Mouse (Mus musculus) large intestine, adult 2 months (tissue): ENCODE results near the gene Ech1. TPM values are rescaled to one million over a fixed set of nuclear protein-coding genes. Genes with fewer than 3 reads are reported as not detected.

Experiments used
- DNase-seq: peaks from one replicate; pipeline ENCODE4 v3.0.0-alpha.2; 2012; ENCODE audit warnings: low read depth, low spot score
- WGBS: fragments of 180-500 bp; shearing (Covaris S2); methylation state at CpG from one replicate; pipeline ENCODE4 v1.1.7; 2018; 5-methylcytosine and 5-hydroxymethylcytosine counted together
- polyA plus RNA-seq: library from polyadenylated mRNA; depleted of rRNA; stranded (reverse); fragments of >200 nt; gene quantifications from 2 replicates; pipeline ENCODE4 v1.2.3, GENCODE M21; 2012

Ech1 gene
- polyA plus RNA-seq, 1 experiment = 244 TPM

- no peak for DNase-seq
- WGBS = 66% methylated on average over 6 of the region's 6 CpGs
Observed at GRCm38 (mm10) chr7:28817524-28817923, 7.5 kb upstream of the Ech1 start.

- 41% methylated on average over 4 of the region's 4 CpGs for WGBS
- no peak for DNase-seq
Observed at GRCm38 (mm10) chr7:28817957-28818356, 7.1 kb upstream of the Ech1 start.

DNA sequence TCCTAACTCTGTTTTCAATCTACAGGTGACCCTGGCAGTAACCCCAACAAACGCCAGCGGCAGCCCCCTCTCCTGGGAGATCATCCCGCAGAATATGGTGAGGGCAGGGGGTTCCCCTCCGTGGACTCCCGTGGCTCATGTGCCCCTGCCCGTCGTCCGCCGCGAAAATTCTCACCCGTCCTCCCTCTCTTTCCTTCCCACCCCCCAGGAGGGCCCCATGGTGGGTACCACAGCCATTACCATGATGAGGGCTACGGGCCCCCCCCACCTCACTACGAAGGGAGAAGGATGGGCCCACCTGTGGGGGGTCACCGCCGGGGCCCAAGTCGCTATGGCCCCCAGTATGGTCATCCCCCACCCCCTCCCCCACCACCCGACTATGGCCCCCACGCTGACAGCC lies 6.6 kb upstream of the Ech1 start:
- DNase-seq = no peak
- WGBS = 71% methylated on average over 18 of the region's 18 CpGs

DNA sequence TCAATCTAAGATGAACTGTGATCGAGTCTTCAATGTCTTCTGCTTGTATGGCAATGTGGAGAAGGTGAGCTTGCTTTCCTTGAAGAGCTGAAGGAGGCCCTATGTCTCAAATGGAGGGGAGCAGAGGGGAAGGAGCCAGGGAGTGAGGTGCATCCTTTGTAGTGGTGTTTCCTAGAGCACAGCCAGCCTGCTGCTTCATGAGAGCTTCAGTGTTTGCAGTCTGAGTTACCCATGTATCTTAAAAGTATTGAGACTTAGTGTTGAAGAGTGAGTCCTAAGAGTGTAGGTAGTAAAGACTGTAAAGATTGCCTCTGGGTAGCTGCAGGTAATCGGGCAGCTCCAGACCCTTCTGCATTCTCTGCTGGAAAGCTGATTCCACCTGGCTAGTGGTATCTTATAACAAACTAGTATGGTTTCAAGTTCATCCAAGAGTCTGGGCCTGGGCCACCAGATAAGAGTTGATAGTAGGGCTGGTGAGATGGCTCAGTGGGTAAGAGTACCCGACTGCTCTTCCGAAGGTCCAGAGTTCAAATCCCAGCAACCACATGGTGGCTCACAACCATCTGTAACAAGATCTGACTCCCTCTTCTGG lies 6.1 kb upstream of the Ech1 start:
- no peak for DNase-seq
- 54% methylated on average over 4 of the region's 4 CpGs for WGBS

DNA sequence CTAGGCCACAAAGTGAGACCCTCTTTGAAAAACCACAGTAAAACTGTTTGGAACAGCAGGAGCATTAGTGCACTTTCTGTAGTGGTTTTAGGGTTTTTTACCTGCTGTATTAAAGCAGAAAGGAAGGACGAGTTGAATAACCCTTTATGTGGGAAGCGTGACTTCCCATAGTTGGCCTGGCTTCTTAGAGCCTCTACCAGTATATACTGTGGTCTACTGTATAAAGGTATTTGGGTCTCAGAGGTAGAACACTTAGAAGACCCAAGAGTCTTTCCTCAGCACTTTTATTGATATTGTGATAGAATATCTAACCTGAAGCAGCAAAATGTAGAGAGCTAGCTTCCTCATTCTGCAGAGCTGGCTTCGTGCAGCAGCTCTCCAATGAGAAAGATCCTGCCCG lies 5.4 kb upstream of the Ech1 start:
- 69% methylated on average over 4 of the region's 4 CpGs for WGBS
- no peak for DNase-seq

DNA sequence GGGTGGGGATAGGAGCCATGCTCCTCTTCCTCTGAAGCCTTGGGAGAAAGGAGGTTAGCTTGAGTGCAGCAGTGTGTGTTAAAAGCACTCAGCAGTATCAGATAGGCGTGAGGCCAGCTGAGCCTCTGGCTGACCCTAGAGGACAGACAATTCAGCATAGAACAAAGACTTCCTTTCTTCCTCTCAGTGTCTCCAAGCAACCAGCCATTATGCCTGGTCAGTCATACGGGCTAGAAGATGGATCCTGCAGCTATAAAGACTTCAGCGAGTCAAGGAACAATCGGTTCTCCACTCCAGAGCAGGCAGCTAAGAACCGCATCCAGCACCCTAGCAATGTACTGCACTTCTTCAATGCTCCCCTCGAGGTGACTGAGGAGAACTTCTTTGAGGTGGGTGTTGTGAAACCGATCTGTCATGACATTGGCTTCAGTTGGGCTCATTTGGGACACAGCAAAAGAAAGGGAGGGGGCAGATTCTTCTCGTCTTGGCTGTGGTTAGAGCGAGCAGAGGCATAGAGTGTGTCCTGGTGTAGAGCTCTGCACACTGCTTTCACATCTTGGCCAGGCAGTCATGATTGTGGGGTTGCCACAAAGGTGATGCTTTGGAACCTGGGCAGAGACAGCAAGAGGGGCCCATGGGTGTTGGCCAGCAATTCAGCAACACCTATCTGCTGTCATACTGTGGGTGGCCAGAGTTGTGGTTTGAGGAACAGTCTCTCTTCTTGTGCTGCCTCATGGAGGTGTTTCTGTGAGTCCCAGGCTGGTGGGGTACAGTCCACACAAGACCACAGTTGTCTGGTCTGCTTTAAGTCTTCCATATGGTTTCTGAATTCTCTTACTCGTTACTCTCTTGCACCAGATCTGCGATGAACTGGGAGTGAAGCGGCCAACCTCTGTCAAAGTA lies 4.4 kb upstream of the Ech1 start:
- 33% methylated on average over 12 of the region's 12 CpGs for WGBS
- no peak for DNase-seq

DNA sequence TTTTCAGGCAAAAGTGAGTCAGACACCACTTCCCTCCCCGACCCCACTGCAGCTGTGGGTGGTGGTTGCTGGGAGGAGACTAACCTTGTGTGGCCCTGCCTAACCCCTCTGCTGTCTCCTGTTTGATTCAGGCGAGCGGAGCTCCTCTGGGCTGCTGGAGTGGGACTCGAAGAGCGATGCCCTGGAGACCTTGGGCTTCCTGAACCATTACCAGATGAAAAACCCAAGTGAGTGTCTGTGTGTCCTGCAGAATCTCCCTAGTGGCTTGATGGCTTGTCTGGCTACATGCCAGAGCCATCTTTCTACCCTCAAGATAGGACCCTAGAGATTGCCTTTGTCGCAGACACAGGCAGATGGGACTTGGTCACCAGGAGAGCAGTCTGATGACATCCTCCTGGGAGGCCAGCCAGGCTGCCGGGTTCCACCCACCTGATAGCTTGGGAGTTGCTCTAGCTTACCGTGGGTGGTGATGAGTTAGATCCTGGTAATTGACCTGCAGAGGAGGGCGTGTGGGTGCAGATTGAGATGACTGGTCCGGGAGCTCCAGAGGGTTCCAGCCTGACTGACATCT lies 3.7 kb upstream of the Ech1 start:
- 33% methylated on average over 10 of the region's 10 CpGs for WGBS
- no peak for DNase-seq

DNA sequence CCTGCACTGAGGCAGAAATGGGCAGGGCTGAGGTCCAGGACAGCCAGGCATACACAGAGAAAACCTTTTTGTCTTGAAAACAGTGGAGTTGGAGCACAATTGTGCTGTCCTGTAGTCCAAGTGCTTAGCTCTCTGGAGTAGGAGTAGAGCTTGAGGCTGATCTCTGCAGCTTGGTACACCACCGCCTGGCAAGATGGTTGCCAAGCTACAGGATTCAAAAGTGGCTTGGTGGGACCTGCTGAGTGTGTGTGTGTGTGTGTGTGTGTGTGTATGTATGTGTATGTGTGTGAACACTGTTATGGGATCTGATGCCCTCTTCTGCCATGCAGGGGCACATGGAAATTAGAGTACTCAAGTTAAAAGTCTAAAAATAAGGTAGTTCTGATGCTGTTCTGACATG lies 2.5 kb upstream of the Ech1 start:
- DNase-seq = no peak
- WGBS = 73% methylated on average over 1 of the region's 1 CpGs

DNA sequence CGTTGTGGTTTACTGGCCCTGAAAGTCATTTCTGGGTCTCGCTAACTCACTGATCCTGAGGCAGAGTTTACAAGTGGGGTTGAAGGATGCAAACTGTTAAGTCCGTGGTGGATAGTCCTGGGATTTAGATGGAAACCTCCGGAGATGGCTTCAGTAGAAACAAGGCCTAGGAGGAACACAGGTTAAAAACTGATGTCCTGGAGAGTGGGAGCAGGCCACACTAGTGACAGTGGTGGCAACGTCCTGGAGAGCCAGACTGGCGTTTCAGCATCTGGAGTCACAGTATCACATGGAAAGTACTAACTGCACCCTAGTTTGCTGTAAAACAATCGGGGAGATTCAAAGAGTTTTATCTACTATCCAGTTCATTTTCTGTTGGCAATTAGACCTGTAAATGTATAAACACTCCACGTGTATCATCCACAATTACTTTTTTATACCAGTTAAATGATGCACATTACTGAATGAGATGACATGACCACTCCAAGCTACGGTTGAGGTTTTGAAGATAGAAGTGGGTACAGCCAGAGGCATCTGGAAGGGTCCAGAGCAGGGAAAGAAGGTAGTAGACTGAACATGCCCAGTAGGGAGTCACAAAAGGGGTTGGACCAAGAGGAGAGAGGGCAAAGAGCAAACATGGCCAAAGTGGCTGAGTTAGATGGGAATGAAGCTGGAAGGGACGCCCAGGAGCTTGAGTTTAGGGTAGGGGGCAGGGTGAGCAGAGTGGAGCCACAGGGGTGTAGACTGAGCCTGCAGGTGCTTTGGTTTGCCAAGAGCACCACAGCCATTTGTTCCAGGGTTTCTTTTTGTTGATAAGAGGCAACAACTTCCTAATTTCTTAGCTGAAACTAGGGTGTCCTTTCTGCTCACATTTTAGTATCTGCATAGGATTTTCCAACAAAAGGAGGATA lies 1.8 kb upstream of the Ech1 start:
- 34% methylated on average over 10 of the region's 10 CpGs for WGBS
- DNase-seq = no peak

- no peak for DNase-seq
- 6% methylated on average over 2 of the region's 2 CpGs for WGBS
Observed at GRCm38 (mm10) chr7:28823932-28824331, 1.1 kb upstream of the Ech1 start.

DNA sequence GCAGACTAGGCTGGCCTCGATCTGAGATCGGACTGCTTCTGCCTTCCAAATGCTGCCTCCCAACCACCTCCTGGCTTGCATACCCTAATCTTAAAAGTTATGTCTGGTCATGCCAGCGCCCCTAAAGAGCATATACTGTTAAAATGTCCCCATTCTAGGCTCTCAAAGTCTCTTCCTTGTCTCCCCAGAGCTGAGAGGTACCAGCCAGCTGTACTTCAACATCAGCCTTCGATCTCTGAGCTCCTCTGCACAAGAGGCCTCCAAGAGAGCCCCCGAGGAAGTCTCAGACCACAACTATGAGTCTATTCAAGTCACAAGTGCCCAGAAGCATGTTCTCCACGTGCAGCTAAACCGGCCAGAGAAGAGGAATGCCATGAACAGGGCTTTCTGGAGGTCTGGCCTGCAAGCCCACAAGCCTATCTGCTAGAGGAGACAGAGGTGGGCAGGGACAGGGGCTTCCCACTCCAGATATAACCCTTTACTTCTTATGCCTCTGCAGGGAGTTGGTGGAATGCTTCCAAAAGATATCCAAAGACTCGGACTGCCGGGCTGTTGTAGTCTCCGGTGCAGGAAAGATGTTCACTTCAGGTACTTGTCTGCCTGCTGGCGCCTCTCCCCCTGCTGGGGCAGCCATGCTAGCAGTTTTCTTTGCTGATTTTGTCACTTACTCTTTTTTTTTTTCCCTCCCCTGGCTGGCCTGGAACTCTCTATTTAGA lies 827 bp downstream of the Ech1 start:
- 11% methylated on average over 11 of the region's 11 CpGs for WGBS
- DNase-seq = no peak

- 72% methylated on average over 7 of the region's 7 CpGs for WGBS
- no peak for DNase-seq
Observed at GRCm38 (mm10) chr7:28826402-28826772, 1.4 kb downstream of the Ech1 start.

DNA sequence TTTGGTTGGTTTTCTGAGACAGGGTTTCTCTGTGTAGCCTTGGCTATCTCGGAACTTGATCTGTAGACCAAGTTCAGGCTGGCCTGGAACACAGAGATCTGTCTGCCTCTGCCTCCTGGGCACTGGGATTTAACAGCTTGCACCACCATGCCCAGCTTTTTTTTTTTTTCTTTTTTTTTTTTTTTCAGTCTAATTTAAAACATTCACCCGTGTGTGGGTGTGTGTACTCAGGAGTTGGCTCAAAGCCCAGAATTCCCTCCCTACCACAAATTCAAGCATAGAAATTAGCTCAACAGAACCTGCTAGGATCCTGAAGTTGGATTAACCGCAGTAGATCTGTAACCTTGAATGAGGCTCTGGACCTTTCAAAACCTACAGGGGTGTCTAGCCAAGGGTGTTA lies 2.3 kb downstream of the Ech1 start:
- WGBS = 31% methylated on average over 3 of the region's 3 CpGs
- no peak for DNase-seq

- DNase-seq = no peak
- WGBS = 85% methylated on average over 8 of the region's 8 CpGs
Observed at GRCm38 (mm10) chr7:28829821-28830220, 4.8 kb downstream of the Ech1 start.

- WGBS = 51% methylated on average over 5 of the region's 5 CpGs
- no peak for DNase-seq
Observed at GRCm38 (mm10) chr7:28830981-28831380, 6.0 kb downstream of the Ech1 start.

DNA sequence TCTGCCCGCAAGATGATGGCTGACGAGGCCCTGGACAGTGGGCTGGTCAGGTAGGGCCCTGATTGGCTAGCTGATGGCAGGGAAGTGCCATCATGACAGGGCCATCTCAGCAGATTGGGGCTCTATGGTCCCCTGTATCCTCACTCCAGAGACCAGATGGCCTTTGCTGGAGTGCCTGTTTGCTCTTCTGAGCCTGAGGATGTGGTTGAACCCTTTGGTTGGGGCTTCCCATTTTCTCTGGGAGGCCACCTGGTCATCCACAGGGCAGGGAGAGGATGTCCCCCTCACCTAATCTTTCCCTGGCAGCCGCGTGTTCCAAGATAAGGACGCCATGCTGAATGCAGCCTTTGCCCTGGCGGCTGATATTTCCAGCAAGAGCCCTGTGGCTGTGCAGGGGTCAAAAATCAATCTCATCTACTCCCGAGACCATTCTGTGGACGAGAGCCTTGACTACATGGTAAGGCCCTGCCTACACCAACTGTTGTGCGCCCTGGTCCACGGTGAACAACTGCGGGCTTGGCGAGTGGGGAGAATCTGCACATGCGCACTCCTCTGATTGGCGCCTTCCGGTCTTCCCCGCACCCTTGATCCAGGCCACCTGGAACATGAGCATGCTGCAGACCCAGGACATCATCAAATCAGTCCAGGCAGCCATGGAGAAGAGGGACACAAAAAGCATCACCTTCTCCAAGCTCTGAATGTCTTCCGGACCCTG lies 6.6 kb downstream of the Ech1 start:
- WGBS = 39% methylated on average over 17 of the region's 17 CpGs
- DNase-seq = no peak

DNA sequence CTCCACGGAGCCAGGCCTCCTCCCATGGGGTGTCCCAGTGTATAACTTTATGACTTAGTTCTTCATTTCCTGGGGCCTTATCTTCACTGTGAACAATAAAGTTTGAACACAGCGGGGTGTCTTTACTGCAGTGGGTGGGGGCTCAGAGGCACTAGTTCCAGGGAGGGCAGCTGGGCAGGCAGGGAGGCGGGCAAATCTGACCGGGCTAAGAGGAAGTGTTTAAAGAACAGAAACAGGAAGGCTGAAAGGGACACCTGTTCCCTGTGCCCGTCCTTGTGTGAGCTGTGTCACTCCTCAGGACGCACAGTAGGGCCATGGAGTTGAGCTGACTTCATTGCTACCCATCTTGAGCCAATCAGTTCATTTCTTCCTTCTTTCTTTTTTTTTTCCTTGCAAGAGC lies 7.1 kb downstream of the Ech1 start:
- DNase-seq = no peak
- WGBS = 30% methylated on average over 6 of the region's 6 CpGs

DNA sequence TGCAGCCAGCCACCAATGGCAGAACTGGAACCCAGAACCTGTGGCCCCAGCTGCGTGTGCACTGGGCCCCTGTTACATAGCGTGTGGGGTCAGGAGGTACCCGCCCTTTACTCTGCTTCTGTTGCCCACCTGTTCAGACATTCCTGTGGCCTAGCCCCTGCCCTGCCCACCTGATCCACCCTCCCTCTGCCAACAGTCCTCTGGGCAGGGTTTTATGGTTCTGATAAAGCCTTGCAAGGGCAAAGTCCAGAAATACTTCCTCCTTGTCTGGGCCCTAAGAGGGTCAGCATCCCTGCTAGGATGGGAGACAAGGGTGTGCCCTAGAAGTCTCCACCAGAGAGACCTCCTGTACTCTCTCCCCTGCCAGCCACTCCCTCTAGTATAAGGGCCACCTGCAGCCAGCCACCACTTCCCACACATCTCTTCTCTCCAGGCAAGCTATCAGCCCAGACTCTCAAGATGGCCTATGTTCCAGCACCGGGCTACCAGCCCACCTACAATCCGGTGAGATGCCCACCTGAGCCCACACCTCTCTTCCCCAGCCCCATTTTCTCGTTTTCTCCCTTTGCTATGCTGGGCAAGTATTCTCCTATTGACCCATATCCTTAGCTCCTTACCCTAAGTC lies 8.8 kb downstream of the Ech1 start, which contains the start of gene Lgals4:
Gene Lgals4, plus strand, starts transcription at position 132 of the 625 bp plus-strand sequence.
- DNase-seq = no peak
- 46% methylated on average over 6 of the region's 6 CpGs for WGBS
